Mouse (Mus musculus): Measurements from ENCODE around the gene Mgst3. TPM values are rescaled to one million over a fixed set of nuclear protein-coding genes. Genes with fewer than 3 reads are reported as not detected.
A peak's percentile ranks its signal among the peaks of the same experiment; 100 is the strongest.
"Not testable (repeated sequence)": the region's sequence is repeated elsewhere in the genome, so short reads cannot be mapped to it uniquely, and the experiment has no call there.

Gene Mgst3
- total RNA-seq, 2 experiments from 2014 or later: 114 to 117 TPM

DNA sequence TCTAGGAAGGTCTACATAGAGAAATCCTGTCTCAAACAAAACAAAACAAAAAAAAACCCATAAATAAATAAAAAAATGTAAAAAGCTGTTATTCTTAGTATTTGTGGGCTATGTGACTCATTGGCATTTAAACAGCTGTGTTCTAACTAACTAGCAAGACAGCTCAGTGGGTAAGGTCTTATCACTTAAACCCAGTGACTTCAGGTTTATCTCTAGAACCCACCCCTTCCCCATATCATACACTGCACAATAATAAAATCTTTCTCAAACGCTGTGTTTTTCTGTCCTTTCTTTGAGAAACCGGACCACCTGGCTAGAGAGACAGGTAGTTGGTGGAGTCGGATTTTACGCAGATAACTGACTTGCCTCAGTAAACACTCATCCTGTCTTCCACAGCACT, 25.6 kb downstream of the Mgst3 start:
- intact Hi-C loops (cut with DNase I): no loop called here
- DNase-seq (ENCODE audit: low spot score in 2 of 2): no peak

- intact Hi-C loops (cut with DNase I): no loop called here
- no peak for DNase-seq (ENCODE audit: low spot score in 2 of 2)
Measured at GRCm38 (mm10) chr1:167366621-167367020, 27.0 kb downstream of the Mgst3 start.

DNA sequence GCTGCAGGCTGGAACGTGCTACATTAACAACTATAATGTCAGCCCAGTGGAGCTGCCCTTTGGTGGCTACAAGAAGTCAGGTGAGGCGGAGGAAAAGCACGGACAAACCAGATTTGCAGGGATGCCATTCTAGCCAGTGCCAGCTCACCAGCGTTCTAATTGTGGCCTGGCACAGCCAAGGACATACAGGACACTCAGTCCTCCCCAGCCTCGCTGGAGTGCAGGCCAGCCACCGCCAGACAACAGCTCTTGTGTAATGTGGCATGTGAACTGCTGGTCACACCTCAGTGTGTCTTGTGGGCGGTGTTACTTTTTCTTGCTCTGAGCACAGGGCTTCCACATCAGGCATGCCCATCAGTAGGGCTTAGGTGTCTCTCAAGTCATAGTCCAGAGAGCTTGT, 27.8 kb downstream of the Mgst3 start:
- intact Hi-C loops (cut with DNase I): no loop called here
- DNase-seq (ENCODE audit: low spot score in 2 of 2): no peak

- DNase-seq (ENCODE audit: low spot score in 2 of 2): no peak
- intact Hi-C loops (cut with DNase I): no loop called here
Measured at GRCm38 (mm10) chr1:167363322-167363721, 30.3 kb downstream of the Mgst3 start.

DNA sequence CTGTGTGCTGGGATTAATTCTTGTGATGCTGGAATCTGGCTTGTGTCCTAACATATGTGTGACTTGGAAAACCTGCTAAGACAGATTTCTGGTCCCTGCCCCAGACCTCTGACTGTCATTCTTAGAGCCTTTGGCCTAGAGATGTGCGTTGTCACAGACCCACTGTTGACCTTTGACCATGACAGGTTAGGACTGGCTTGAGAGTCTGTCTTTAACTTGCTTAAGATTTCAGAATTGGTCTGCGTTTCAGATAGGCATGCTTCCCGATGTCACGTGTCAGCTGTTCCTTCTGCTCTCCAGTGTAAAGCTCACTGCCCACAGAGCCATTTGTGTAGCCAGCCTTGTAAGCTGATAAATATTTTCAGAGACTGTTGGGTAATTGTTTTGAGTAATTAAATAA, 30.8 kb downstream of the Mgst3 start:
- intact Hi-C loops (cut with DNase I): no loop called here
- DNase-seq (ENCODE audit: low spot score in 2 of 2): no peak

DNA sequence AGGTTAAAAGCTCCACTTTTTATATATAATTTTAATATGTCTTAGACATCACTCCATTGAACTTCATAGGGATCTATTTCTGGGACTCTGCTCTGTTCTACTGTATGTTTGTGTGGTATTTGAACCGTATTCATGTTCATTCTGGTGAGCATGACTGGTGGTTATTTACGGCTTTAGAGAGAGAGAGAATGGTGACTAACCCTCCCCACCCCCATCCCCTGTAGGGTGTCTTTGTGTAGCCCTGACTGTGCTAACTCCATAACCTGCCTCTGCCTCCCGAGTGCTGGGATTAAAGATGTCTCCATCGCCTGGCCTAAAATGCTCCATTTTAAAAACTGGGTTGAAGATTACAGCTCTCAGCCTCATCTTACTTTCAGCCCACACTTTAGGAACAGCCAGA, 33.4 kb downstream of the Mgst3 start:
- intact Hi-C loops (cut with DNase I): no loop called here
- DNase-seq (ENCODE audit: low spot score in 2 of 2): no peak

- intact Hi-C loops (cut with DNase I): no loop called here
- DNase-seq (ENCODE audit: low spot score in 2 of 2): no peak
Measured at GRCm38 (mm10) chr1:167358731-167359130, 34.9 kb downstream of the Mgst3 start.

GRCm38 (mm10) chr1:167357387-167357786, 36.3 kb downstream of the Mgst3 start:
- intact Hi-C loops (cut with DNase I): no loop called here
- DNase-seq (ENCODE audit: low spot score in 2 of 2): no peak

DNA sequence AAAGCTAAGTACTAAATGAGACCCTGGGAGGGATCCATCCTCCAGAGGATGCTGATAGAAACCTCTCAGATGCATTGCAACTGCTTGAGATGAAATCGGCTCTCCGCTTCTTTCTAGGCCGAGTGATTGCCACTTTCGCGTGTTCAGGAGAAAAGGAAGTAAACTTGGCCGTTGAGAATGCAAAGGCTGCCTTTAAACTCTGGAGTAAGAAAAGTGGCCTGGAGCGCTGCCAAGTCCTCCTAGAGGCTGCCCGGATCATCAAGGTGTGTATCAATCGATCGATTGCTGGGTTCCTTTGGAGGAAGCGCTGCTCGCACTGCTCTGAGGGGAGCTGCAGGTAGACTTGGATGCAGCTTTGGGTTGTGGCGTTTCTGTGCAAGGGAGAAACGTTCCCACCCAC, 41.2 kb downstream of the Mgst3 start:
- DNase-seq (ENCODE audit: low spot score in 2 of 2): no peak
- intact Hi-C loops (cut with DNase I): no loop called here

DNA sequence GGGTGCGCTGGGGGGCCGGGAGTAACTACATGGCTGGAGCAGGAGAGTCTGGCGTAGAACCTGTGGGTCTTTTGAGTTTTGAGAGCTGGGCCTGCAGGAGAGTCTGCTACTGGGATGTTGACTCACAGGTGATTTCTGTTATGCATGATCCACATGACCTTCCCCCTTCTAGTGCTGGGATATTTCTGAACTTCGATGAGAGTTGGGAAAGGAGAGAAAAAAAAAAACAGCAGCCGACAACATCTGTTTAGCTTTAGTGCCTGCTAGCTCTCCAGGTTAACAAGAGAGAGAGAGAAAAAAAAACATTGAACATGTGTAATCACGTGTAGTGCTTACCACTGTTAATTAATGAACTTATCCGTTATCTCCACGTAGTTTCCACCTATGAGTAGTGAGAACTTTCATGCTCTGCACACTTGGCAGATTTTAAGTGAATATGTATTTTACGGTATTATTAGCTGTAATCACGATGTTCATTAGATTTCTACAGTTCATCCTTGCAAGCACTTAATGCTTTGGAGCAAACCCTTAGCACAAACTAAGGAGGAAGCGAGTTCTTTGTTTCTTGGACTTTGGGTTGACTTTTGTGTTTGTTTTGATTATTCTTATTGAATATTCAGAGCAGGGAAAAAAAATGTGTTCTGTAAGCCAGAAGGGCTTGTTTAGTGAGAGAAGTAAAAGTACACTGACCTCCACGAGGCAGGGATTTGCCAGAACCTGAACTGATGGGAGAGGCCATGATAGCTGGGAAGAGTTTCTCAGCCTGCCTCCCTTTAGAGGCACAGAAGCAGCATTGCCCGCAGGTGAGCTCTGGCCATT, 42.8 kb downstream of the Mgst3 start:
- DNase-seq (ENCODE audit: low spot score in 2 of 2): no peak
- intact Hi-C loops (cut with DNase I): no loop called here

DNA sequence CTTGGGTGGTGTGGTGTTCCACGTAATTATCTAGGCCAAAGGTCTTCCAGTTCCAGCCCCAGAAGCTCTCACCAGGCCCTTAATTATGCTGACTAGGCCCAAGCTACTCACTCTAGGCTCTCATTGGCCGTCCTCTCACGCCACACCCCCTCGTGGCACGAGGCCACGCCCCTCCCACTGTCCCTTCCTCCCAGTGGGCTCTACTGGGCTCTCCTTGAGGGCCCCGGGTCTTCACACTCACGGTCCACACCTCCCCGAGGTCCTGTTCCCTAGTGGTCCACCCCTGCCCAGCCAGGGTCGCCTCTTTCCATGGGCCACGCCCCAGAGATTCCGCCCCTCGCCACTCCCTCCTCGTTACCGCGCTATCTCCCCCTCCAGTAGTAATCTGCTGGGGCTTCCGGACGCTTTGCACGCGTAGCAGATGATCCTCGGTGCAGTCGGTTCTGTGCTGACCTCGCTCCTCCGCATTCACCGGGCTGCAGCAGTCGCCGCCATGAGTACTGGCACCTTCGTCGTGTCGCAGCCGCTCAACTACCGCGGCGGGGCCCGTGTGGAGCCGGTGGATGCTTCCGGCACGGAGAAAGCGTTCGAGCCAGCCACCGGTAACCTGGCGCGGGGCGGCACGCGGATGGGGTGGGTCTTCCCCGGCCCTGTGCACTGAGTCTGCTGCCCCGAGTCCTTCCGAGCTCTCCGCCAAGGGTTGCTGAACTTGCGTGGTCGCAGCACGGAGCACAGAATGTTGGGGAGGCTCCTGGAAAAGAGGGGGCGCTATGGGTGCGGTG, 43.6 kb downstream of the Mgst3 start, which contains the start of gene Aldh9a1:
Gene Aldh9a1, plus strand, starts transcription at position 177 of the 782 bp plus-strand sequence.
- DNase-seq (ENCODE audit: low spot score in 2 of 2): peak; percentile 82 to 84
- intact Hi-C loops (cut with DNase I): no loop called here

DNA sequence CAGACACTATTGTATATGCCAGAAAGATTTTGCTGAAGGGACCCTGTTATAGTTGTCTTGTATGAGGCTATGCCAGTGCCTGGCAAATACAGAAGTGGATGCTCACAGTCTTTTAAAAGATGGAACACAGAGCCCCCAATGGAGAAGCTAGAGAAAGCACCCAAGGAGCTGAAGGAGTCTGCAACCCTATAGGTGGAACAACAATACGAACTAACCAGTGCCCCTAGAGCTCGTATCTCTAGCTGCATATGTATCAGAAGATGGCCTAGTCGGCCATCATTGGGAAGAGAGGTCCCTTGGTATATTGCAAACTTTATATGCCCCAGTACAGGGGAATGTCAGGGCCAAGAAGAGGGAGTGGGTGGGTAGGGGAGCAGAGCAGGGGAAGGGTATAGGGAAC, 44.4 kb downstream of the Mgst3 start:
- intact Hi-C loops (cut with DNase I); DNase-seq (ENCODE audit: low spot score in 2 of 2): not testable (repeated sequence)

GRCm38 (mm10) chr1:167345994-167346520, 47.6 kb downstream of the Mgst3 start:
- intact Hi-C loops (cut with DNase I); DNase-seq (ENCODE audit: low spot score in 2 of 2): not testable (repeated sequence)

- no peak for DNase-seq (ENCODE audit: low spot score in 2 of 2)
- intact Hi-C loops (cut with DNase I): no loop called here
Measured at GRCm38 (mm10) chr1:167342831-167343230, 50.8 kb downstream of the Mgst3 start.

- DNase-seq (ENCODE audit: low spot score in 2 of 2): no peak
- intact Hi-C loops (cut with DNase I): no loop called here
Measured at GRCm38 (mm10) chr1:167340910-167341528, 52.6 kb downstream of the Mgst3 start.

- intact Hi-C loops (cut with DNase I): no loop called here
- no peak for DNase-seq (ENCODE audit: low spot score in 2 of 2)
Measured at GRCm38 (mm10) chr1:167340111-167340787, 53.4 kb downstream of the Mgst3 start.

- intact Hi-C loops (cut with DNase I): loop anchor here (10.0 kb wide), 2 partner anchors 334 to 554 kb away; partner anchors contain the start of gene Fam78b
- no peak for DNase-seq (ENCODE audit: low spot score in 2 of 2)
Measured at GRCm38 (mm10) chr1:167339177-167339781, 54.4 kb downstream of the Mgst3 start.

DNA sequence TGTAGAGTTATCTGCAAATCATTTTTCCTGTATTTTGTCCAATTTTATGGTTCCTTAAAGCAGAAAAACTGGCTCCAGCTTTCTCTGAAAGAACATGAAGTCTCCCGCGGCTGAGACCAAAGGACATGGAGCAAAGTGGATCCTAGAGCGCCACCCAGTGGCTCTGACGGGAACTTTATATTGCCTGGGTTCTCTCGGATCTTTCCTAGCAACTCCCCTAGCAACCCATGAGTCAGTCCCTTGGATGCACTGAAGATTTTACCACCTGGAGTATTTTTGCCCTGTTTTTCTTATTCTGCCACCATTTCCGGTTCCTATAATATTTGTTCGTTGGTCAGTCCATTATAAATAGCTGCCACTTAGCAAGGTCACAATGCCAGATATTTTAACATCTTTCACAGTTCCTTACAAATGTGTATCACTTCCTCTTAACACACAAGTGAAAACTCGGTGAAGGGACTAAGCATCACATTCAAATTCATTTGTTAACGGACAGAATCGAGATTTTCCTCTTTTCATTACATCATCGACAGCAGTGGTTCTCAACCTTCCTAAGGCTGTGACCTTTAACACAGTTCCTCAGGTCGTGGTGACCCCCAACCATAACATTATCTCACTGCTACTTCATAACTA, 56.1 kb downstream of the Mgst3 start:
- intact Hi-C loops (cut with DNase I): loop anchor here (1.0 to 10.0 kb wide), 3 partner anchors 117 to 553 kb away; partner anchors contain the start of gene Fam78b

More for the DNA sequence above, 56.1 kb downstream of the Mgst3 start:
- peak; percentile 94 to 96 for DNase-seq (ENCODE audit: low spot score in 2 of 2)

All from left cerebral cortex, postnatal 25 days (tissue).